Mouse (Mus musculus) midbrain, postnatal 0 days (tissue): Measurements from ENCODE around the gene Il5. TPM values are rescaled to one million over a fixed set of nuclear protein-coding genes. Genes with fewer than 3 reads are reported as not detected.
A peak's percentile ranks its signal among the peaks of the same experiment; 100 is the strongest.

Experiments used
- ATAC-seq: fragments of 200-750 bp; cut with Nextera tagmentation; 2 replicates; pipeline ENCODE4 v1.8.0; 2017; ENCODE audit warnings: moderate number of reproducible peaks, mild to moderate bottlenecking, moderate TSS enrichment, moderate library complexity; ENCODE audit not compliant: low FRiP score
- DNase-seq: peaks from one replicate; pipeline ENCODE4 v3.0.0-alpha.2; 2015; ENCODE audit warnings: low spot score
- H3K27ac ChIP-seq: fragments of 300-500 bp; sonication (generic); 2 replicates; pipeline ENCODE4 v1.5.1; 2014; ENCODE audit warnings: low read depth, mild to moderate bottlenecking, low read length, mixed read lengths
- H3K27me3 ChIP-seq: fragments of 300-500 bp; sonication (generic); 2 replicates; pipeline ENCODE4 v1.6.1; 2014; ENCODE audit warnings: low read length, control low read depth, mixed read lengths; ENCODE audit not compliant: insufficient read depth
- H3K36me3 ChIP-seq: fragments of 300-500 bp; sonication (generic); 2 replicates; pipeline ENCODE4 v1.6.1; 2014; ENCODE audit warnings: low read length, control low read depth, mixed read lengths; ENCODE audit not compliant: insufficient read depth
- H3K4me1 ChIP-seq: fragments of 300-500 bp; sonication (generic); 2 replicates; pipeline ENCODE4 v1.6.1; 2014; ENCODE audit warnings: mild to moderate bottlenecking, control low read depth, antibody characterized with exemption, low read length, mixed read lengths; ENCODE audit not compliant: insufficient read depth
- H3K4me2 ChIP-seq: fragments of 300-500 bp; sonication (generic); 2 replicates; pipeline ENCODE4 v1.6.1; 2014; ENCODE audit warnings: low read depth, mild to moderate bottlenecking, low read length, mixed read lengths; ENCODE audit not compliant: poor library complexity, severe bottlenecking
- H3K4me3 ChIP-seq: fragments of 300-500 bp; sonication (generic); 2 replicates; pipeline ENCODE4 v1.5.1; 2014; ENCODE audit warnings: low read depth, mild to moderate bottlenecking, low read length, moderate library complexity
- H3K9ac ChIP-seq: fragments of 300-500 bp; sonication (generic); replicated peaks from 2 replicates; pipeline ENCODE4 v1.6.1; 2014; ENCODE audit warnings: mild to moderate bottlenecking, low read length, moderate library complexity, mixed read lengths; ENCODE audit not compliant: poor library complexity, severe bottlenecking
- H3K9me3 ChIP-seq: fragments of 300-500 bp; sonication (generic); 2 replicates; pipeline ENCODE4 v1.6.1; 2016; ENCODE audit warnings: low read length, control low read depth
- CTCF ChIP-seq: IDR thresholded peaks from 2 replicates; pipeline ENCODE4 v1.5.1; 2016; ENCODE audit warnings: antibody characterized with exemption, mild to moderate bottlenecking
- WGBS: fragments of 180-500 bp; shearing (Covaris S2); extraction: QIAGEN DNeasy Blood & Tissue Kit; methylation state at CpG from one replicate; pipeline ENCODE4 v1.1.7; 2014; 5-methylcytosine and 5-hydroxymethylcytosine counted together
- polyA plus RNA-seq: library from polyadenylated mRNA; unstranded; fragments of >200 nt; fragmentation: Nextera tagmentation; extraction: Ambion mirVana; gene quantifications from 2 replicates; pipeline ENCODE4 v1.2.1, GENCODE M21; 2015
- total RNA-seq: library from RNA; depleted of rRNA; stranded (reverse); fragments of >200 nt; gene quantifications from 2 replicates; pipeline ENCODE4 v1.2.3, GENCODE M21; 2014

The Il5 gene
- total and polyA plus RNA-seq, 2 experiments from 2014 or later = 0.30 TPM; not detected in 1

GRCm38 (mm10) chr11:53691979-53692378, 28.6 kb upstream of the Il5 start:
- no peak for ATAC-seq
- Histone ChIP-seq H3K9me3 (no peaks in the 10 kb centered on the region), H3K36me3 (peaks cover 4% of the 10 kb centered on the region; the same call in 1 of the 2 replicates), H3K4me1 (no peaks in the 10 kb centered on the region), H3K4me2 (peak overlapping the region; percentile 24; the same call in 1 of the 2 replicates), H3K9ac (no peak overlapping the region), H3K27me3 (no peaks in the 10 kb centered on the region), H3K27ac (no peak overlapping the region), H3K4me3 (no peak overlapping the region)
- 29% methylated on average over 10 of the region's 10 CpGs for WGBS
- peak; percentile 44 for DNase-seq
- no peak for TF ChIP-seq CTCF

- 92% methylated on average over 2 of the region's 2 CpGs for WGBS
- TF ChIP-seq CTCF = peak; percentile 29; the same call in 1 of the 2 replicates
- ATAC-seq = no peak
- no peak for DNase-seq
- Histone ChIP-seq H3K9me3 (no peaks in the 10 kb centered on the region), H3K4me2 (no peak overlapping the region), H3K27ac (no peak overlapping the region), H3K27me3 (no peaks in the 10 kb centered on the region), H3K36me3 (no peaks in the 10 kb centered on the region; the same call in 1 of the 2 replicates), H3K9ac (no peak overlapping the region), H3K4me1 (no peaks in the 10 kb centered on the region), H3K4me3 (no peak overlapping the region)
Measured at GRCm38 (mm10) chr11:53698521-53698920, 22.1 kb upstream of the Il5 start.

- no peaks in the 10 kb centered on the region for H3K9me3 ChIP-seq
- TF ChIP-seq CTCF = no peak
- no peak overlapping the region for H3K4me3 ChIP-seq
- H3K9ac ChIP-seq = no peak overlapping the region
- DNase-seq (no peak), ATAC-seq (no peak)
- no peak overlapping the region for H3K4me2 ChIP-seq
- no peak overlapping the region for H3K27ac ChIP-seq
- H3K4me1 ChIP-seq = no peaks in the 10 kb centered on the region
- no peaks in the 10 kb centered on the region for H3K27me3 ChIP-seq
- peaks cover 2% of the 10 kb centered on the region for H3K36me3 ChIP-seq
- 92% methylated on average over 4 of the region's 4 CpGs for WGBS
Measured at GRCm38 (mm10) chr11:53699351-53699750, 21.2 kb upstream of the Il5 start.

GRCm38 (mm10) chr11:53706236-53706933, 14.2 kb upstream of the Il5 start:
- Histone ChIP-seq H3K9ac (peak overlapping the region; percentile 62), H3K4me3 (peak overlapping the region; percentile 65), H3K36me3 (peaks cover 2% of the 10 kb centered on the region), H3K9me3 (no peaks in the 10 kb centered on the region), H3K27me3 (no peaks in the 10 kb centered on the region), H3K4me2 (peak overlapping the region; percentile 68), H3K27ac (peak overlapping the region; percentile 51; the same call in 1 of the 2 replicates), H3K4me1 (no peaks in the 10 kb centered on the region)
- DNase-seq (peak; percentile 37), ATAC-seq (peak; percentile 60; the same call in 1 of the 2 replicates)
- TF ChIP-seq CTCF = peak; percentile 30; the same call in 1 of the 2 replicates
- WGBS = 7% methylated on average over 29 of the region's 29 CpGs

- TF ChIP-seq CTCF = 0 out of 2 replicates have a peak, but pooled peaks have one; percentile 4
- Histone ChIP-seq H3K4me3 (peak within 1 kb of the TSS; percentile 65), H3K27ac (peak within 1 kb of the TSS; percentile 51; the same call in 1 of the 2 replicates), H3K4me1 (no peaks in the 10 kb centered on the region), H3K36me3 (peaks cover 2% of the 10 kb centered on the region; the same call in 1 of the 2 replicates), H3K4me2 (peak within 1 kb of the TSS; percentile 68), H3K27me3 (no peaks in the 10 kb centered on the region), H3K9me3 (no peaks in the 10 kb centered on the region), H3K9ac (peak within 1 kb of the TSS; percentile 62)
- 5% methylated on average over 55 of the region's 55 CpGs for WGBS
- ATAC-seq (peak; percentile 89), DNase-seq (peak; percentile 90)
Measured at GRCm38 (mm10) chr11:53706934-53707717, 13.5 kb upstream of the Il5 start, which contains the start of gene Rad50. Rad50 (minus strand) TSS chr11:53707319.
